Mouse (Mus musculus) regulatory T cell (primary cell): Measurements from ENCODE around the gene Gm21812.
"Not testable (repeated sequence)": the region's sequence is repeated elsewhere in the genome, so short reads cannot be mapped to it uniquely, and the experiment has no call there.

ENCODE experiments used
- in situ Hi-C: fragments of 300-600 bp; cut with MboI, MseI; formaldehyde crosslinking; loops from one replicate; pipeline ENCODE4 v1.15.1; 2025; ENCODE audit warnings: high pct_unique_total_duplicates

Gene Gm21812

DNA sequence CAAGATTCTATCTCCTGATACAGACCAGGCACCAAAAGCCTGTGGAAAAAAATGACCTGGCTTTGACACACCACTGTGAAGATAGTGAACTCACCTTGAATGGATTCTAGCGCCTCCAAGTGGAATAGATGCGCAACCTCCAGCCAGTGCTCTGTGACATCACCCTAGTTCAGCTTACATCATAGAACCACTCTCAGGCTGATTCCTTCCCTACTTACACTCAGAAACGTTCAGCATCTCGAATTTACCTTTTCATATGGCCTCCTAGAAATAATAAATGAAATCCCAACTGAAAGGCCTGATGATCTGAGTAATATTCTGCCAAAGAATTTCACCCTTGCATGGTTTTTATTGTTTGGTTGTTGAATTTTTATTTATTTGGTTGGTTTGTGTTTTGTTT lies at the start of gene Gm21812:
Gene Gm21812, minus strand, starts transcription at position 101 of the 400 bp plus-strand sequence.
- in situ Hi-C loops, result not testable (repeated sequence)
